Mouse (Mus musculus) lung, embryonic 16.5 days (tissue): Measurements from ENCODE around the gene Myo19. TPM values are rescaled to one million over a fixed set of nuclear protein-coding genes. Genes with fewer than 3 reads are reported as not detected.

Experiments
- ATAC-seq: fragments of 200-750 bp; cut with Nextera tagmentation; 2 replicates; pipeline ENCODE4 v1.8.0; 2017; ENCODE audit warnings: low read depth, mild to moderate bottlenecking, moderate library complexity
- H3K27ac ChIP-seq: fragments of 300-500 bp; sonication (generic); 2 replicates; pipeline ENCODE4 v1.5.1; 2014; ENCODE audit warnings: mild to moderate bottlenecking, control low read depth, low read length
- H3K27me3 ChIP-seq: fragments of 300-500 bp; sonication (generic); 2 replicates; pipeline ENCODE4 v1.6.1; 2014; ENCODE audit warnings: low read depth, low read length, mixed read lengths; ENCODE audit not compliant: control insufficient read depth, insufficient read depth
- H3K36me3 ChIP-seq: fragments of 300-500 bp; sonication (generic); 2 replicates; pipeline ENCODE4 v1.6.1; 2014; ENCODE audit warnings: low read length; ENCODE audit not compliant: control insufficient read depth, insufficient read depth
- H3K4me1 ChIP-seq: fragments of 300-500 bp; sonication (generic); replicated peaks from 2 replicates; pipeline ENCODE4 v1.6.1; 2014; ENCODE audit warnings: low read length, mixed read lengths; ENCODE audit not compliant: control insufficient read depth, insufficient read depth
- H3K4me2 ChIP-seq: fragments of 300-500 bp; sonication (generic); 2 replicates; pipeline ENCODE4 v1.6.1; 2014; ENCODE audit warnings: low read depth, low read length, control low read depth
- H3K4me3 ChIP-seq: fragments of 300-500 bp; sonication (generic); 2 replicates; pipeline ENCODE4 v1.5.1; 2014; ENCODE audit warnings: mild to moderate bottlenecking, low read length, control low read depth
- H3K9ac ChIP-seq: fragments of 300-500 bp; sonication (generic); 2 replicates; pipeline ENCODE4 v1.6.1; 2014; ENCODE audit warnings: low read length, control low read depth
- H3K9me3 ChIP-seq: fragments of 300-500 bp; sonication (generic); 2 replicates; pipeline ENCODE4 v1.6.1; 2016; ENCODE audit warnings: low read length; ENCODE audit not compliant: control insufficient read depth
- WGBS: fragments of 180-500 bp; shearing (Covaris S2); extraction: QIAGEN DNeasy Blood & Tissue Kit; methylation state at CpG from one replicate; pipeline ENCODE4 v1.1.7; 2014; 5-methylcytosine and 5-hydroxymethylcytosine counted together
- polyA plus RNA-seq: library from polyadenylated mRNA; unstranded; fragments of >200 nt; fragmentation: Nextera tagmentation; extraction: Ambion mirVana; gene quantifications from 2 replicates; pipeline ENCODE4 v1.2.1, GENCODE M21; 2015

The Myo19 gene
- polyA plus RNA-seq, 1 experiment from 2014 or later: 8.4 TPM

- Histone ChIP-seq H3K27me3 (no peaks in the 10 kb centered on the region), H3K4me1 (no peaks in the 10 kb centered on the region), H3K27ac (no peak overlapping the region), H3K9ac (no peak overlapping the region), H3K4me3 (no peak overlapping the region), H3K9me3 (no peaks in the 10 kb centered on the region), H3K4me2 (no peak overlapping the region), H3K36me3 (peaks cover 42% of the 10 kb centered on the region)
- WGBS: 82% methylated on average over 9 of the region's 9 CpGs
- ATAC-seq: no peak
Observed at GRCm38 (mm10) chr11:84904597-84905144, 24.7 kb downstream of the Myo19 start.

- no peak overlapping the region for H3K4me3 ChIP-seq
- H3K4me1 ChIP-seq: no peaks in the 10 kb centered on the region
- no peak overlapping the region for H3K9ac ChIP-seq
- no peak overlapping the region for H3K27ac ChIP-seq
- H3K4me2 ChIP-seq: no peak overlapping the region
- no peaks in the 10 kb centered on the region for H3K27me3 ChIP-seq
- 78% methylated on average over 3 of the region's 3 CpGs for WGBS
- H3K36me3 ChIP-seq: peaks cover 47% of the 10 kb centered on the region
- ATAC-seq: no peak
- H3K9me3 ChIP-seq: no peaks in the 10 kb centered on the region
Observed at GRCm38 (mm10) chr11:84907081-84907480, 27.1 kb downstream of the Myo19 start.

GRCm38 (mm10) chr11:84908480-84908879, 28.5 kb downstream of the Myo19 start:
- Histone ChIP-seq H3K4me2 (no peak overlapping the region), H3K4me1 (no peaks in the 10 kb centered on the region), H3K9me3 (no peaks in the 10 kb centered on the region), H3K27ac (no peak overlapping the region), H3K4me3 (no peak overlapping the region), H3K27me3 (no peaks in the 10 kb centered on the region), H3K9ac (no peak overlapping the region), H3K36me3 (peaks cover 37% of the 10 kb centered on the region)
- WGBS: 88% methylated on average over 6 of the region's 6 CpGs
- ATAC-seq: no peak

GRCm38 (mm10) chr11:84910411-84910810, 30.5 kb downstream of the Myo19 start:
- H3K4me3 ChIP-seq: no peak overlapping the region
- no peak overlapping the region for H3K4me2 ChIP-seq
- WGBS: 85% methylated on average over 4 of the region's 4 CpGs
- H3K9me3 ChIP-seq: no peaks in the 10 kb centered on the region
- no peaks in the 10 kb centered on the region; the same call in 1 of the 2 replicates for H3K4me1 ChIP-seq
- H3K27ac ChIP-seq: no peak overlapping the region
- H3K36me3 ChIP-seq: peaks cover 28% of the 10 kb centered on the region
- H3K9ac ChIP-seq: no peak overlapping the region
- H3K27me3 ChIP-seq: no peaks in the 10 kb centered on the region
- no peak for ATAC-seq

GRCm38 (mm10) chr11:84914673-84915072, 34.7 kb downstream of the Myo19 start:
- WGBS: 89% methylated on average over 5 of the region's 5 CpGs
- Histone ChIP-seq H3K9ac (no peak overlapping the region), H3K9me3 (no peaks in the 10 kb centered on the region), H3K27me3 (no peaks in the 10 kb centered on the region), H3K4me3 (no peak overlapping the region), H3K4me2 (no peak overlapping the region), H3K36me3 (peaks cover 14% of the 10 kb centered on the region), H3K4me1 (no peaks in the 10 kb centered on the region; the same call in 1 of the 2 replicates), H3K27ac (no peak overlapping the region)
- no peak for ATAC-seq

GRCm38 (mm10) chr11:84916053-84916702, 36.2 kb downstream of the Myo19 start, which contains the start of gene Znhit3:
TSS of gene Znhit3 (minus strand) at chr11:84916366.
- peak within 1 kb of the TSS; percentile 89 for H3K4me3 ChIP-seq
- H3K27ac ChIP-seq: no peak within 1 kb of the TSS; the same call in 1 of the 2 replicates
- 4% methylated on average over 34 of the region's 34 CpGs for WGBS
- peaks cover 9% of the 10 kb centered on the region for H3K36me3 ChIP-seq
- no peaks in the 10 kb centered on the region for H3K9me3 ChIP-seq
- peak; percentile 89 for ATAC-seq
- H3K27me3 ChIP-seq: no peaks in the 10 kb centered on the region
- H3K4me2 ChIP-seq: peak within 1 kb of the TSS; percentile 75
- peak within 1 kb of the TSS; percentile 87 for H3K9ac ChIP-seq
- no peaks in the 10 kb centered on the region; the same call in 1 of the 2 replicates for H3K4me1 ChIP-seq

GRCm38 (mm10) chr11:84916703-84917300, 36.9 kb downstream of the Myo19 start:
- Histone ChIP-seq H3K36me3 (peaks cover 3% of the 10 kb centered on the region), H3K4me2 (peak overlapping the region; percentile 75), H3K27ac (no peak overlapping the region), H3K9ac (peak overlapping the region; percentile 87), H3K4me3 (peak overlapping the region; percentile 89), H3K27me3 (no peaks in the 10 kb centered on the region), H3K9me3 (no peaks in the 10 kb centered on the region), H3K4me1 (no peaks in the 10 kb centered on the region; the same call in 1 of the 2 replicates)
- WGBS: 59% methylated on average over 7 of the region's 7 CpGs
- no peak for ATAC-seq

GRCm38 (mm10) chr11:84918425-84918824, 38.5 kb downstream of the Myo19 start:
- H3K4me3 ChIP-seq: no peak overlapping the region
- WGBS: 4% methylated on average over 16 of the region's 16 CpGs

GRCm38 (mm10) chr11:84919276-84919675, 39.3 kb downstream of the Myo19 start:
- no peak overlapping the region for H3K4me3 ChIP-seq
- H3K4me2 ChIP-seq: no peak overlapping the region
- no peaks in the 10 kb centered on the region; the same call in 1 of the 2 replicates for H3K4me1 ChIP-seq
- no peaks in the 10 kb centered on the region for H3K27me3 ChIP-seq
- H3K27ac ChIP-seq: no peak overlapping the region
- no peaks in the 10 kb centered on the region for H3K9me3 ChIP-seq
- no peaks in the 10 kb centered on the region for H3K36me3 ChIP-seq
- WGBS: 38% methylated on average over 3 of the region's 3 CpGs
- H3K9ac ChIP-seq: no peak overlapping the region
- no peak for ATAC-seq

More at GRCm38 (mm10) chr11:84918425-84918824, 38.5 kb downstream of the Myo19 start:
- Histone ChIP-seq H3K9ac (no peak overlapping the region), H3K27ac (no peak overlapping the region), H3K4me1 (no peaks in the 10 kb centered on the region; the same call in 1 of the 2 replicates), H3K27me3 (no peaks in the 10 kb centered on the region), H3K4me2 (peak overlapping the region; percentile 13; the same call in 1 of the 2 replicates), H3K9me3 (no peaks in the 10 kb centered on the region), H3K36me3 (no peaks in the 10 kb centered on the region)
- ATAC-seq: peak; percentile 83
